Mouse (Mus musculus): ENCODE measurements at regions not wholly inside any gene's neighbourhood (a gene's known extent, or its start where the extent isn't known, plus 50 kb on each side); places are given as distances from the start of the nearest gene placed in this dataset.

GRCm38 (mm10) chr13:90359861-90360601 lies 270.6 kb upstream of the Xrcc4 start:
- TF ChIP-seq ZNF384 (IDR thresholded peaks at IDR 0.05; ENCODE audit: low read depth, low read length) (no peak), ZC3H11A (IDR thresholded peaks at IDR 0.05; ENCODE audit: borderline replicate concordance, low read depth, low read length) (no peak), HCFC1 (IDR thresholded peaks at IDR 0.05; ENCODE audit: borderline replicate concordance, insufficient read depth, low read length) (no peak), MAFK (IDR thresholded peaks at IDR 0.05; ENCODE audit: insufficient read depth, low read depth, low read length) (no peak)

Measured in ES-E14 (cell line).